Mouse (Mus musculus): ENCODE results near the gene Pitx2. TPM values are rescaled to one million over a fixed set of nuclear protein-coding genes. Genes with fewer than 3 reads are reported as not detected.

The Pitx2 gene
- total RNA-seq (2021): 1 to 10 TPM; 2.5 to 6.4 TPM
- long read RNA-seq, experiment 1: 0 reads
- long read RNA-seq, experiment 2, partial matches to known transcripts: 0 of 5 reads
- long read RNA-seq, experiment 2, other reads (novel, unspliced or antisense): 0 of 5 reads

- DNase-seq: peak; percentile 25 to 31
- intact Hi-C loops (cut with DNase I): loop anchor here (10.0 kb wide), 1 partner anchor 315 kb away; no protein-coding TSS in a partner anchor
Observed at GRCm38 (mm10) chr3:129199609-129200500, at the start of gene Pitx2. Gene Pitx2 (plus strand): TSS chr3:129199878.

- no peak for DNase-seq
- intact Hi-C loops (cut with DNase I): no loop called here
Observed at GRCm38 (mm10) chr3:129150001-129150400, 49.7 kb upstream of the Pitx2 start.

GRCm38 (mm10) chr3:129151096-129151685 lies 48.5 kb upstream of the Pitx2 start:
- DNase-seq: no peak
- intact Hi-C loops (cut with DNase I): no loop called here

GRCm38 (mm10) chr3:129158812-129159370 lies 40.8 kb upstream of the Pitx2 start:
- intact Hi-C loops (cut with DNase I): no loop called here
- no peak for DNase-seq

GRCm38 (mm10) chr3:129161333-129162035 lies 38.2 kb upstream of the Pitx2 start:
- peak in 1 of 2 experiments; percentile 14 for DNase-seq
- intact Hi-C loops (cut with DNase I): no loop called here

GRCm38 (mm10) chr3:129164246-129164645 lies 35.4 kb upstream of the Pitx2 start:
- DNase-seq: no peak
- intact Hi-C loops (cut with DNase I): no loop called here

- DNase-seq: no peak
- intact Hi-C loops (cut with DNase I): no loop called here
Observed at GRCm38 (mm10) chr3:129165715-129166114, 34.0 kb upstream of the Pitx2 start.

GRCm38 (mm10) chr3:129166684-129167083 lies 33.0 kb upstream of the Pitx2 start:
- intact Hi-C loops (cut with DNase I): no loop called here
- DNase-seq: no peak

- intact Hi-C loops (cut with DNase I): no loop called here
- DNase-seq: no peak
Observed at GRCm38 (mm10) chr3:129170416-129170815, 29.3 kb upstream of the Pitx2 start.

GRCm38 (mm10) chr3:129171789-129172188 lies 27.9 kb upstream of the Pitx2 start:
- DNase-seq: no peak
- intact Hi-C loops (cut with DNase I): no loop called here

- intact Hi-C loops (cut with DNase I): no loop called here
- DNase-seq: no peak
Observed at GRCm38 (mm10) chr3:129194436-129194835, 5.2 kb upstream of the Pitx2 start.

- intact Hi-C loops (cut with DNase I): no loop called here
- no peak for DNase-seq
Observed at GRCm38 (mm10) chr3:129195036-129195435, 4.6 kb upstream of the Pitx2 start.

GRCm38 (mm10) chr3:129195816-129196549 lies 3.7 kb upstream of the Pitx2 start:
- DNase-seq: no peak
- intact Hi-C loops (cut with DNase I): no loop called here

GRCm38 (mm10) chr3:129196550-129196919 lies 3.1 kb upstream of the Pitx2 start:
- no peak for DNase-seq
- intact Hi-C loops (cut with DNase I): no loop called here

GRCm38 (mm10) chr3:129197035-129197434 lies 2.6 kb upstream of the Pitx2 start:
- intact Hi-C loops (cut with DNase I): no loop called here

GRCm38 (mm10) chr3:129197786-129198626 lies 1.7 kb upstream of the Pitx2 start:
- no peak for DNase-seq
- intact Hi-C loops (cut with DNase I): no loop called here

More at GRCm38 (mm10) chr3:129197035-129197434, 2.6 kb upstream of the Pitx2 start:
- DNase-seq: no peak

- no peak for DNase-seq
- intact Hi-C loops (cut with DNase I): no loop called here
Observed at GRCm38 (mm10) chr3:129198627-129198903, 1.1 kb upstream of the Pitx2 start.

- no peak for DNase-seq
- intact Hi-C loops (cut with DNase I): no loop called here
Observed at GRCm38 (mm10) chr3:129199160-129199608, 494 bp upstream of the Pitx2 start.

GRCm38 (mm10) chr3:129200501-129200890 lies 818 bp downstream of the Pitx2 start:
- intact Hi-C loops (cut with DNase I): loop anchor here (10.0 kb wide), 1 partner anchor 316 kb away; no protein-coding TSS in a partner anchor

More at GRCm38 (mm10) chr3:129200501-129200890, 818 bp downstream of the Pitx2 start:
- DNase-seq: no peak
